Mouse (Mus musculus) CH12.LX (cell line): ENCODE data around the gene 1700069L16Rik. TPM values are rescaled to one million over a fixed set of nuclear protein-coding genes. Genes with fewer than 3 reads are reported as not detected.
A peak's percentile ranks its signal among the peaks of the same experiment; 100 is the strongest.

Experiments used
- DNase-seq: peaks from one replicate; pipeline ENCODE4 v3.0.0-alpha.2; 2013; ENCODE audit errors: extremely low read depth
- H3K27ac ChIP-seq: 2 replicates; pipeline ENCODE4 v1.5.1; 2012; ENCODE audit warnings: low read depth, mild to moderate bottlenecking, control low read depth, moderate library complexity; ENCODE audit not compliant: insufficient read depth
- H3K27me3 ChIP-seq: replicated peaks from 2 replicates; pipeline ENCODE3; 2012; ENCODE audit warnings: inconsistent platforms
- H3K36me3 ChIP-seq, 2 experiments: replicated peaks in 1 of 2; 2 replicates each; pipeline versions ENCODE3 to v1.6.1; 2012; ENCODE audit warnings: inconsistent platforms in 1 of 2, low read length in 1 of 2, mild to moderate bottlenecking in 1 of 2, mixed read lengths in 1 of 2, moderate library complexity in 1 of 2; ENCODE audit not compliant: control insufficient read depth in 1 of 2, insufficient read depth in 1 of 2
- H3K4me1 ChIP-seq, 2 experiments: 2 replicates each; pipeline ENCODE4 v1.6.1; 2012; ENCODE audit warnings: inconsistent platforms in 1 of 2, moderate library complexity in 1 of 2; ENCODE audit not compliant: insufficient read depth in 2 of 2, control insufficient read depth in 1 of 2
- H3K4me2 ChIP-seq: 2 replicates; pipeline ENCODE4 v1.6.1; 2012; ENCODE audit warnings: low read depth, mild to moderate bottlenecking, control low read depth; ENCODE audit not compliant: poor library complexity, insufficient read depth, severe bottlenecking
- H3K4me3 ChIP-seq, 3 experiments: fragments of 150-350 bp in 1 of 3; sonication (generic) in 1 of 3; replicated peaks in 1 of 3; 2 replicates each; pipeline versions ENCODE3 to v1.5.1; 2011 to 2012; ENCODE audit warnings: low read depth in 2 of 3, low read length in 2 of 3, mild to moderate bottlenecking in 2 of 3, moderate library complexity in 2 of 3, control low read depth in 1 of 3, improper control_type of control experiment in 1 of 3, inconsistent platforms in 1 of 3, mixed read lengths in 1 of 3; ENCODE audit not compliant: poor library complexity in 1 of 3
- H3K79me2 ChIP-seq: replicated peaks from 2 replicates; pipeline ENCODE4 v1.6.1; 2012; ENCODE audit warnings: mild to moderate bottlenecking, moderate library complexity; ENCODE audit not compliant: control insufficient read depth, poor library complexity, insufficient read depth, severe bottlenecking; ENCODE audit errors: extremely low read depth
- H3K9ac ChIP-seq: 2 replicates; pipeline ENCODE4 v1.6.1; 2012; ENCODE audit warnings: low read depth, mild to moderate bottlenecking, control low read depth, moderate library complexity; ENCODE audit not compliant: insufficient read depth
- H3K9me3 ChIP-seq: replicated peaks from 2 replicates; pipeline ENCODE3; 2012; ENCODE audit warnings: low read length, inconsistent platforms, mixed read lengths
- CHD1 ChIP-seq: IDR thresholded peaks from 2 replicates; pipeline ENCODE4 v1.6.1; 2012; ENCODE audit warnings: low read depth, low read length, improper control_type of control experiment, inconsistent platforms
- E2F4 ChIP-seq: IDR thresholded peaks from 2 replicates; pipeline ENCODE4 v1.6.1; 2011; ENCODE audit warnings: low read depth, low read length, improper control_type of control experiment; ENCODE audit not compliant: insufficient replicate concordance
- KAT2A ChIP-seq: IDR thresholded peaks from 2 replicates; pipeline ENCODE4 v1.6.1; 2012; ENCODE audit warnings: low read length, improper control_type of control experiment, inconsistent platforms; ENCODE audit not compliant: insufficient replicate concordance
- MAFK ChIP-seq: IDR thresholded peaks from 2 replicates; pipeline ENCODE4 v1.6.1; 2011; ENCODE audit warnings: low read length, improper control_type of control experiment; ENCODE audit not compliant: insufficient replicate concordance
- MAZ ChIP-seq: IDR thresholded peaks from 2 replicates; pipeline ENCODE4 v1.6.1; 2012; ENCODE audit warnings: low read depth, mild to moderate bottlenecking, inconsistent platforms, low read length, improper control_type of control experiment, moderate library complexity
- MEF2A ChIP-seq: IDR thresholded peaks from 2 replicates; pipeline ENCODE4 v1.6.1; 2014; ENCODE audit warnings: low read depth, mild to moderate bottlenecking, inconsistent platforms, low read length, improper control_type of control experiment, borderline replicate concordance
- NRF1 ChIP-seq: IDR thresholded peaks from 2 replicates; pipeline ENCODE4 v1.6.1; 2014; ENCODE audit warnings: low read depth, mild to moderate bottlenecking, inconsistent platforms, low read length, improper control_type of control experiment, moderate library complexity
- PAX5 ChIP-seq: IDR thresholded peaks from 2 replicates; pipeline ENCODE4 v1.6.1; 2012; ENCODE audit warnings: low read length, inconsistent platforms, mixed read lengths
- USF1 ChIP-seq: IDR thresholded peaks from 2 replicates; pipeline ENCODE4 v1.6.1; 2014; ENCODE audit warnings: low read depth, mild to moderate bottlenecking, inconsistent platforms, low read length, improper control_type of control experiment
- USF2 ChIP-seq: conservative IDR thresholded peaks from 2 replicates; pipeline ENCODE4 v1.6.1; 2011; ENCODE audit warnings: low read depth, low read length, improper control_type of control experiment
- ZC3H11A ChIP-seq: IDR thresholded peaks from 2 replicates; pipeline ENCODE4 v1.6.1; 2012; ENCODE audit warnings: low read depth, mild to moderate bottlenecking, inconsistent platforms, low read length, improper control_type of control experiment
- dilution Hi-C: fragments of 300-500 bp; cut with MboI; formaldehyde crosslinking; loops from 2 replicates; pipeline ENCODE4 v1.14.3; 2020; ENCODE audit warnings: low sequenced_read_pairs; ENCODE audit not compliant: extremely low pct_unique_long_range_greater_than_20kb, extremely low pct_ligation_motif_present
- in situ Hi-C: fragments of 300-500 bp; cut with MboI; formaldehyde crosslinking; loops from 3 replicates; pipeline ENCODE4 v1.14.3; 2019; ENCODE audit warnings: low sequenced_read_pairs, low pct_ligation_motif_present, low pct_unique_long_range_greater_than_20kb, mixed read lengths
- polyA plus RNA-seq: library from polyadenylated mRNA; unstranded; fragments of >175 nt; gene quantifications from 2 replicates; pipeline ENCODE4 v1.2.1, GENCODE M21; 2012; ENCODE audit warnings: low read depth; ENCODE audit not compliant: insufficient read length
- total RNA-seq, 2 experiments: library from RNA; depleted of rRNA; stranded (reverse); fragments of 300-350 nt in 1 of 2; fragments of >200 nt in 1 of 2; gene quantifications; 2 replicates each; pipeline ENCODE4 v1.2.3; 2012 to 2014

The 1700069L16Rik gene
- total and polyA plus RNA-seq, 3 experiments = not detected

GRCm38 (mm10) chr5:113727238-113727637, 2.7 kb upstream of the 1700069L16Rik start:
- Histone ChIP-seq H3K4me2 (no peak overlapping the region), H3K4me1 (peaks cover 3 to 7% of the 10 kb centered on the region in 2 experiments; a peak in 3 of 4 replicates), H3K27me3 (peaks cover 63% of the 10 kb centered on the region), H3K36me3 (no peaks in the 10 kb centered on the region), H3K9me3 (peaks cover 9% of the 10 kb centered on the region), H3K79me2 (no peaks in the 10 kb centered on the region), H3K4me3 (no peak overlapping the region), H3K9ac (no peak overlapping the region), H3K27ac (no peak overlapping the region)
- dilution Hi-C loops (no loop called here), in situ Hi-C loops (loop anchor here (5.0 kb wide), 1 partner anchor 255 kb away; no protein-coding TSS in a partner anchor)
- TF ChIP-seq MAFK = no peak
- DNase-seq = no peak

- Histone ChIP-seq H3K4me1 (peaks cover 3 to 7% of the 10 kb centered on the region in 2 experiments; a peak in 3 of 4 replicates), H3K27ac (no peak overlapping the region), H3K27me3 (peaks cover 63% of the 10 kb centered on the region), H3K4me2 (no peak overlapping the region), H3K9ac (no peak overlapping the region), H3K36me3 (no peaks in the 10 kb centered on the region), H3K79me2 (no peaks in the 10 kb centered on the region)
- in situ Hi-C loops (loop anchor here (5.0 kb wide), 1 partner anchor 254 kb away; no protein-coding TSS in a partner anchor), dilution Hi-C loops (no loop called here)
- no peak for DNase-seq
- TF ChIP-seq CHD1 (no peak), USF1 (peak; percentile 30)
- TF ChIP-seq, all 38 proteins: peak for 1
- Histone ChIP-seq H3K9me3 (peaks cover 10% of the 10 kb centered on the region), H3K4me3 (no peak overlapping the region)
Observed at GRCm38 (mm10) chr5:113726618-113727017, 2.0 kb upstream of the 1700069L16Rik start.

DNA sequence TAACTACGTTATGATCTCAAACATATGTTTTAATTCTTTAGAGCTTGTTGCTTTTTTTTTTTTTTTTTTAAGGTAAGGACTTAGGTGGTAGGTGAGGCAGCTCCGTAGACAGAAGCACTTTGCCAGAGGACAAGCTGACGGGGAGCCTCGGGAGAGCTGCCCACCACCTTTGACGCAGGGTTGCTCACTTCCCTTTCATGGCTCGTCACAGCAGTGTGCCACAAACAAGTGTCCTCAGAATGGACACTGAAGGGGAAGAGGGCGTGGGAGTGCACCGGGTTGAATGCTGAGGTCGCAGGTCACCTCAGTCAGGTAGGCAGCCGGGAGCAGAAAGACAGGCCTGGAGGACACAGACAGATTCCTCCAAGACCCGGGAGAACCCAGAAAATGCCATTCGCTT, 845 bp upstream of the 1700069L16Rik start:
- no peaks in the 10 kb centered on the region for H3K36me3 ChIP-seq
- dilution Hi-C loops = no loop called here
- H3K9ac ChIP-seq = no peak overlapping the region
- no peaks in the 10 kb centered on the region for H3K79me2 ChIP-seq
- H3K4me2 ChIP-seq = no peak overlapping the region
- H3K27me3 ChIP-seq = peaks cover 55% of the 10 kb centered on the region
- no peak overlapping the region for H3K27ac ChIP-seq
- H3K9me3 ChIP-seq = peaks cover 10% of the 10 kb centered on the region
- H3K4me3 ChIP-seq = no peak overlapping the region
- no peak for DNase-seq
- peaks cover 3 to 7% of the 10 kb centered on the region in 2 experiments; a peak in 3 of 4 replicates for H3K4me1 ChIP-seq
- no peak for TF ChIP-seq MEF2A
- no peak for TF ChIP-seq ZC3H11A
- no peak for TF ChIP-seq NRF1
- no peak for TF ChIP-seq E2F4
- no peak for TF ChIP-seq USF2
- no peak for TF ChIP-seq USF1
- TF ChIP-seq KAT2A = no peak
- TF ChIP-seq PAX5 = no peak
- no peak for TF ChIP-seq MAZ
- TF ChIP-seq, all 38 proteins: peak for 0
- in situ Hi-C loops = loop anchor here (5.0 kb wide), 1 partner anchor 253 kb away; no protein-coding TSS in a partner anchor
